Mouse (Mus musculus): ENCODE results near the gene Tuba1c. TPM values are rescaled to one million over a fixed set of nuclear protein-coding genes. Genes with fewer than 3 reads are reported as not detected.

Tuba1c gene
- total RNA-seq (2021) (100 to 1,000 TPM; 270 to 284 TPM), polyA plus RNA-seq (2012; rRNA removed) (205 and 318 TPM in 2 replicates)
- long read RNA-seq, transcript Tuba1c-201 (4 exons, 1,982 nt) = major isoform, 72 of 119 reads
- long read RNA-seq, partial matches to known transcripts = 43 of 119 reads
- long read RNA-seq, other reads (novel, unspliced or antisense) = 4 of 119 reads

GRCm38 (mm10) chr15:99029619-99030584, at the start of gene Tuba1c:
Gene Tuba1c (plus strand): TSS chr15:99029891.
- DNase-seq = peak; percentile 98

GRCm38 (mm10) chr15:98980012-98980614, 49.6 kb upstream of the Tuba1c start:
- no peak for DNase-seq

GRCm38 (mm10) chr15:98982100-98982499, 47.6 kb upstream of the Tuba1c start:
- DNase-seq = peak; percentile 40

GRCm38 (mm10) chr15:98983431-98984081, 46.1 kb upstream of the Tuba1c start:
- DNase-seq = no peak

- no peak for DNase-seq
Measured at GRCm38 (mm10) chr15:98984681-98985080, 45.0 kb upstream of the Tuba1c start.

GRCm38 (mm10) chr15:98985240-98985981, 44.3 kb upstream of the Tuba1c start:
- DNase-seq = peak; percentile 89

GRCm38 (mm10) chr15:98985982-98986715, 43.5 kb upstream of the Tuba1c start:
- DNase-seq = no peak

- no peak for DNase-seq
Measured at GRCm38 (mm10) chr15:98987077-98987630, 42.5 kb upstream of the Tuba1c start.

GRCm38 (mm10) chr15:98987661-98988181, 42.0 kb upstream of the Tuba1c start:
- DNase-seq = no peak

GRCm38 (mm10) chr15:98988787-98989186, 40.9 kb upstream of the Tuba1c start:
- no peak for DNase-seq

GRCm38 (mm10) chr15:98989701-98990430, 39.8 kb upstream of the Tuba1c start:
- DNase-seq = no peak

- DNase-seq = no peak
Measured at GRCm38 (mm10) chr15:98990669-98991539, 38.8 kb upstream of the Tuba1c start.

GRCm38 (mm10) chr15:98991540-98992050, 38.1 kb upstream of the Tuba1c start:
- no peak for DNase-seq

GRCm38 (mm10) chr15:98992086-98992912, 37.4 kb upstream of the Tuba1c start:
- DNase-seq = peak; percentile 65

- DNase-seq = peak; percentile 97
Measured at GRCm38 (mm10) chr15:98993093-98993793, 36.4 kb upstream of the Tuba1c start.

GRCm38 (mm10) chr15:98993865-98994264, 35.8 kb upstream of the Tuba1c start:
- DNase-seq = peak; percentile 79
